Mouse (Mus musculus) adrenal gland, postnatal 4 days (tissue): ENCODE data around the gene Abcc12. TPM values are rescaled to one million over a fixed set of nuclear protein-coding genes. Genes with fewer than 3 reads are reported as not detected.

ENCODE experiments used
- DNase-seq, 2 experiments: peaks; one replicate each; pipeline ENCODE4 v3.0.0; 2021 to 2022; ENCODE audit warnings: low spot score in 2 of 2, mixed read lengths in 2 of 2
- total RNA-seq, 2 experiments: library from RNA; stranded (reverse); gene quantifications; 2 replicates each; pipeline ENCODE4 v1.2.3; 2021

Gene Abcc12
- total RNA-seq, 2 experiments from 2014 or later = 0.17 to 0.23 TPM

GRCm38 (mm10) chr8:86514203-86514602 lies 66.3 kb downstream of the Abcc12 start:
- DNase-seq = no peak

GRCm38 (mm10) chr8:86512886-86513285 lies 67.6 kb downstream of the Abcc12 start:
- no peak for DNase-seq

- DNase-seq = no peak
These were observed 68.2 kb downstream of the Abcc12 start for GRCm38 (mm10) chr8:86512131-86512792.

- DNase-seq = peak in 1 of 2 experiments; percentile 30
These were observed 79.1 kb downstream of the Abcc12 start for GRCm38 (mm10) chr8:86501341-86501740.

- no peak for DNase-seq
These were observed 85.4 kb downstream of the Abcc12 start for GRCm38 (mm10) chr8:86495056-86495455.

- no peak for DNase-seq
These were observed 86.6 kb downstream of the Abcc12 start for GRCm38 (mm10) chr8:86493841-86494240.

- DNase-seq = no peak
These were observed 95.1 kb downstream of the Abcc12 start for GRCm38 (mm10) chr8:86485411-86485810.

- no peak for DNase-seq
These were observed 96.2 kb downstream of the Abcc12 start for GRCm38 (mm10) chr8:86484244-86484643.

GRCm38 (mm10) chr8:86482116-86482515 lies 98.4 kb downstream of the Abcc12 start:
- no peak for DNase-seq

GRCm38 (mm10) chr8:86475711-86476438 lies 104.6 kb downstream of the Abcc12 start:
- no peak for DNase-seq

GRCm38 (mm10) chr8:86474461-86474860 lies 106.0 kb downstream of the Abcc12 start:
- no peak for DNase-seq

GRCm38 (mm10) chr8:86473121-86473520 lies 107.4 kb downstream of the Abcc12 start:
- no peak for DNase-seq

GRCm38 (mm10) chr8:86470717-86471116 lies 109.8 kb downstream of the Abcc12 start:
- no peak for DNase-seq

GRCm38 (mm10) chr8:86463215-86463614 lies 117.3 kb downstream of the Abcc12 start:
- DNase-seq = no peak

GRCm38 (mm10) chr8:86460372-86460771 lies 120.1 kb downstream of the Abcc12 start:
- no peak for DNase-seq

- DNase-seq = no peak
These were observed 126.6 kb downstream of the Abcc12 start for GRCm38 (mm10) chr8:86453697-86454480.

- DNase-seq = no peak
These were observed 130.5 kb downstream of the Abcc12 start for GRCm38 (mm10) chr8:86449870-86450515.

- DNase-seq = no peak
These were observed 135.0 kb downstream of the Abcc12 start for GRCm38 (mm10) chr8:86445516-86445915.

- no peak for DNase-seq
These were observed 136.7 kb downstream of the Abcc12 start for GRCm38 (mm10) chr8:86443744-86444143.

GRCm38 (mm10) chr8:86438983-86439299 lies 141.5 kb downstream of the Abcc12 start:
- DNase-seq = no peak

- no peak for DNase-seq
These were observed 142.1 kb downstream of the Abcc12 start for GRCm38 (mm10) chr8:86438133-86438982.
